Mouse (Mus musculus) heart, adult 9 months (tissue): ENCODE results near the gene Wdr63.
"Not testable (repeated sequence)": the region's sequence is repeated elsewhere in the genome, so short reads cannot be mapped to it uniquely, and the experiment has no call there.

ENCODE experiments used
- DNase-seq, 2 experiments: peaks; one replicate each; pipeline ENCODE4 v3.0.0; 2022; ENCODE audit warnings: low spot score in 2 of 2

The Wdr63 gene

GRCm38 (mm10) chr3:146011544-146012218 lies 96.2 kb downstream of the Wdr63 start:
- DNase-seq: no peak

- DNase-seq: no peak
Observed at GRCm38 (mm10) chr3:146010751-146011150, 97.2 kb downstream of the Wdr63 start.

- peak in 1 of 2 experiments; percentile 39 for DNase-seq
Observed at GRCm38 (mm10) chr3:146009859-146010645, 97.9 kb downstream of the Wdr63 start.

GRCm38 (mm10) chr3:146007872-146008271 lies 100.1 kb downstream of the Wdr63 start:
- no peak for DNase-seq

GRCm38 (mm10) chr3:146004347-146005051 lies 103.4 kb downstream of the Wdr63 start:
- DNase-seq: no peak

- not testable (repeated sequence) for DNase-seq
Observed at GRCm38 (mm10) chr3:145996539-145996938, 111.4 kb downstream of the Wdr63 start.

GRCm38 (mm10) chr3:145995489-145995888 lies 112.4 kb downstream of the Wdr63 start:
- peak; percentile 58 to 72 for DNase-seq

GRCm38 (mm10) chr3:145993481-145994201 lies 114.3 kb downstream of the Wdr63 start:
- no peak for DNase-seq

GRCm38 (mm10) chr3:145992796-145993195 lies 115.1 kb downstream of the Wdr63 start:
- DNase-seq: peak; percentile 83 to 84

- no peak for DNase-seq
Observed at GRCm38 (mm10) chr3:145991976-145992730, 115.8 kb downstream of the Wdr63 start.

GRCm38 (mm10) chr3:145991130-145991529 lies 116.8 kb downstream of the Wdr63 start:
- DNase-seq: no peak
